Mouse (Mus musculus) kidney, embryonic 16.5 days (tissue): ENCODE results near the gene Mrpl37. TPM values are rescaled to one million over a fixed set of nuclear protein-coding genes. Genes with fewer than 3 reads are reported as not detected.

Experiments used
- ATAC-seq: fragments of 200-750 bp; cut with Nextera tagmentation; 2 replicates; pipeline ENCODE4 v1.8.0; 2017; ENCODE audit warnings: moderate TSS enrichment; ENCODE audit not compliant: low FRiP score, low TSS enrichment
- H3K27ac ChIP-seq: fragments of 300-500 bp; sonication (generic); 2 replicates; pipeline ENCODE4 v1.5.1; 2014; ENCODE audit warnings: low read length
- H3K27me3 ChIP-seq: fragments of 300-500 bp; sonication (generic); 2 replicates; pipeline ENCODE4 v1.6.1; 2014; ENCODE audit warnings: low read length, control low read depth, mixed read lengths; ENCODE audit not compliant: insufficient read depth
- H3K36me3 ChIP-seq: fragments of 300-500 bp; sonication (generic); 2 replicates; pipeline ENCODE4 v1.6.1; 2014; ENCODE audit warnings: low read length, control low read depth, mixed read lengths; ENCODE audit not compliant: insufficient read depth
- H3K4me1 ChIP-seq: fragments of 300-500 bp; sonication (generic); 2 replicates; pipeline ENCODE4 v1.6.1; 2014; ENCODE audit warnings: low read length, control low read depth, mixed read lengths; ENCODE audit not compliant: insufficient read depth
- H3K4me2 ChIP-seq: fragments of 300-500 bp; sonication (generic); replicated peaks from 2 replicates; pipeline ENCODE4 v1.6.1; 2014; ENCODE audit warnings: low read depth, low read length
- H3K4me3 ChIP-seq: fragments of 300-500 bp; sonication (generic); 2 replicates; pipeline ENCODE4 v1.5.1; 2014; ENCODE audit warnings: mild to moderate bottlenecking, low read length
- H3K9ac ChIP-seq: fragments of 300-500 bp; sonication (generic); replicated peaks from 2 replicates; pipeline ENCODE4 v1.6.1; 2014; ENCODE audit warnings: low read length
- H3K9me3 ChIP-seq: fragments of 300-500 bp; sonication (generic); 2 replicates; pipeline ENCODE4 v1.6.1; 2016; ENCODE audit warnings: low read length, control low read depth
- WGBS: fragments of 180-500 bp; shearing (Covaris S2); extraction: QIAGEN DNeasy Blood & Tissue Kit; methylation state at CpG from one replicate; pipeline ENCODE4 v1.1.7; 2014; 5-methylcytosine and 5-hydroxymethylcytosine counted together
- polyA plus RNA-seq: library from polyadenylated mRNA; unstranded; fragments of >200 nt; fragmentation: Nextera tagmentation; extraction: Ambion mirVana; gene quantifications from 2 replicates; pipeline ENCODE4 v1.2.1, GENCODE M21; 2015

Mrpl37 gene
- polyA plus RNA-seq, 1 experiment from 2014 or later, result 121 TPM

- Histone ChIP-seq H3K4me2 (no peak within 1 kb of the TSS; the same call in 1 of the 2 replicates), H3K9ac (peak within 1 kb of the TSS; percentile 31; the same call in 1 of the 2 replicates)
- no peak for ATAC-seq
These were observed 30.2 kb upstream of the Mrpl37 start, which contains the start of gene Cdcp2 for GRCm38 (mm10) chr4:107096841-107097373. Gene Cdcp2, plus strand, starts transcription at chr4:107096891.

GRCm38 (mm10) chr4:107096043-107096442, 29.4 kb upstream of the Mrpl37 start:
- H3K36me3 ChIP-seq, result no peaks in the 10 kb centered on the region
- H3K27ac ChIP-seq, result no peak overlapping the region
- H3K4me1 ChIP-seq, result peaks cover 6% of the 10 kb centered on the region; the same call in 1 of the 2 replicates
- 62% methylated on average over 6 of the region's 6 CpGs for WGBS
- no peak overlapping the region for H3K9ac ChIP-seq
- H3K4me2 ChIP-seq, result no peak overlapping the region
- H3K27me3 ChIP-seq, result no peaks in the 10 kb centered on the region
- H3K9me3 ChIP-seq, result no peaks in the 10 kb centered on the region
- no peak overlapping the region for H3K4me3 ChIP-seq
- no peak for ATAC-seq

More at GRCm38 (mm10) chr4:107096841-107097373, 30.2 kb upstream of the Mrpl37 start, which contains the start of gene Cdcp2:
- H3K9me3 ChIP-seq, result no peaks in the 10 kb centered on the region
- H3K36me3 ChIP-seq, result no peaks in the 10 kb centered on the region
- peaks cover 6% of the 10 kb centered on the region; the same call in 1 of the 2 replicates for H3K4me1 ChIP-seq
- H3K27me3 ChIP-seq, result no peaks in the 10 kb centered on the region
- 66% methylated on average over 16 of the region's 16 CpGs for WGBS
- H3K4me3 ChIP-seq, result no peak within 1 kb of the TSS
- no peak within 1 kb of the TSS for H3K27ac ChIP-seq

- H3K36me3 ChIP-seq, result no peaks in the 10 kb centered on the region
- H3K4me3 ChIP-seq, result no peak overlapping the region
- peaks cover 6% of the 10 kb centered on the region; the same call in 1 of the 2 replicates for H3K4me1 ChIP-seq
- no peaks in the 10 kb centered on the region for H3K27me3 ChIP-seq
- 76% methylated on average over 16 of the region's 16 CpGs for WGBS
- H3K4me2 ChIP-seq, result no peak overlapping the region
- H3K9me3 ChIP-seq, result no peaks in the 10 kb centered on the region
- no peak for ATAC-seq
- H3K9ac ChIP-seq, result no peak overlapping the region
- H3K27ac ChIP-seq, result no peak overlapping the region
These were observed 28.0 kb upstream of the Mrpl37 start for GRCm38 (mm10) chr4:107094484-107095187.

- H3K4me1 ChIP-seq, result no peaks in the 10 kb centered on the region
- no peaks in the 10 kb centered on the region for H3K27me3 ChIP-seq
- no peak overlapping the region for H3K4me2 ChIP-seq
- no peak for ATAC-seq
- no peak overlapping the region for H3K27ac ChIP-seq
- no peaks in the 10 kb centered on the region for H3K36me3 ChIP-seq
- no peak overlapping the region for H3K9ac ChIP-seq
- WGBS, result 68% methylated on average over 14 of the region's 14 CpGs
- H3K4me3 ChIP-seq, result no peak overlapping the region
- no peaks in the 10 kb centered on the region for H3K9me3 ChIP-seq
These were observed 25.0 kb upstream of the Mrpl37 start for GRCm38 (mm10) chr4:107091696-107092095.

- ATAC-seq, result peak; percentile 88
- Histone ChIP-seq H3K9ac (0 out of 2 replicates have a peak overlapping the region, but pooled peaks have one; percentile 18), H3K9me3 (no peaks in the 10 kb centered on the region), H3K27ac (peak overlapping the region; percentile 74; the same call in 1 of the 2 replicates), H3K27me3 (no peaks in the 10 kb centered on the region), H3K4me1 (peaks cover 11% of the 10 kb centered on the region; the same call in 1 of the 2 replicates), H3K4me3 (no peak overlapping the region), H3K4me2 (no peak overlapping the region), H3K36me3 (no peaks in the 10 kb centered on the region)
- WGBS, result 17% methylated on average over 6 of the region's 6 CpGs
These were observed 18.2 kb upstream of the Mrpl37 start for GRCm38 (mm10) chr4:107084858-107085257.

GRCm38 (mm10) chr4:107084343-107084742, 17.7 kb upstream of the Mrpl37 start:
- no peaks in the 10 kb centered on the region for H3K36me3 ChIP-seq
- peaks cover 11% of the 10 kb centered on the region; the same call in 1 of the 2 replicates for H3K4me1 ChIP-seq
- ATAC-seq, result no peak
- H3K27me3 ChIP-seq, result no peaks in the 10 kb centered on the region
- peak overlapping the region; percentile 18; the same call in 1 of the 2 replicates for H3K9ac ChIP-seq
- 30% methylated on average over 1 of the region's 1 CpGs for WGBS
- no peaks in the 10 kb centered on the region for H3K9me3 ChIP-seq
- no peak overlapping the region for H3K4me3 ChIP-seq
- H3K4me2 ChIP-seq, result no peak overlapping the region
- H3K27ac ChIP-seq, result peak overlapping the region; percentile 74

- H3K4me1 ChIP-seq, result peaks cover 11% of the 10 kb centered on the region; the same call in 1 of the 2 replicates
- H3K9me3 ChIP-seq, result no peaks in the 10 kb centered on the region
- no peak for ATAC-seq
- H3K27ac ChIP-seq, result no peak overlapping the region
- no peak overlapping the region for H3K4me2 ChIP-seq
- H3K9ac ChIP-seq, result no peak overlapping the region
- 80% methylated on average over 4 of the region's 4 CpGs for WGBS
- no peaks in the 10 kb centered on the region for H3K36me3 ChIP-seq
- H3K27me3 ChIP-seq, result no peaks in the 10 kb centered on the region
- no peak overlapping the region for H3K4me3 ChIP-seq
These were observed 16.5 kb upstream of the Mrpl37 start for GRCm38 (mm10) chr4:107083126-107083525.

- Histone ChIP-seq H3K9ac (no peak overlapping the region), H3K4me3 (no peak overlapping the region), H3K4me2 (no peak overlapping the region), H3K4me1 (peaks cover 11% of the 10 kb centered on the region; the same call in 1 of the 2 replicates), H3K36me3 (no peaks in the 10 kb centered on the region), H3K27me3 (no peaks in the 10 kb centered on the region), H3K27ac (peak overlapping the region; percentile 21; the same call in 1 of the 2 replicates), H3K9me3 (no peaks in the 10 kb centered on the region)
- 83% methylated on average over 3 of the region's 3 CpGs for WGBS
- no peak for ATAC-seq
These were observed 15.5 kb upstream of the Mrpl37 start for GRCm38 (mm10) chr4:107082185-107082584.

GRCm38 (mm10) chr4:107079716-107080115, 13.0 kb upstream of the Mrpl37 start:
- ATAC-seq, result no peak
- peak overlapping the region; percentile 3; the same call in 1 of the 2 replicates for H3K9ac ChIP-seq
- no peak overlapping the region for H3K4me3 ChIP-seq
- no peak overlapping the region for H3K27ac ChIP-seq
- peaks cover 7% of the 10 kb centered on the region; the same call in 1 of the 2 replicates for H3K4me1 ChIP-seq
- no peaks in the 10 kb centered on the region for H3K9me3 ChIP-seq
- no peak overlapping the region for H3K4me2 ChIP-seq
- no peaks in the 10 kb centered on the region for H3K27me3 ChIP-seq
- H3K36me3 ChIP-seq, result no peaks in the 10 kb centered on the region

GRCm38 (mm10) chr4:107078894-107079293, 12.2 kb upstream of the Mrpl37 start:
- no peak overlapping the region for H3K4me3 ChIP-seq
- WGBS, result 86% methylated on average over 4 of the region's 4 CpGs
- no peaks in the 10 kb centered on the region for H3K27me3 ChIP-seq
- H3K4me1 ChIP-seq, result no peaks in the 10 kb centered on the region
- no peak overlapping the region for H3K27ac ChIP-seq
- no peak overlapping the region for H3K4me2 ChIP-seq
- ATAC-seq, result no peak
- H3K36me3 ChIP-seq, result no peaks in the 10 kb centered on the region
- H3K9me3 ChIP-seq, result no peaks in the 10 kb centered on the region
- no peak overlapping the region for H3K9ac ChIP-seq
